Mouse (Mus musculus) kidney, adult 8-10 months (tissue): Measurements from ENCODE around the gene Tcap.

Source experiments
- DNase-seq, 2 experiments: peaks; one replicate each; pipeline ENCODE4 v3.0.0; 2022

The Tcap gene

DNA sequence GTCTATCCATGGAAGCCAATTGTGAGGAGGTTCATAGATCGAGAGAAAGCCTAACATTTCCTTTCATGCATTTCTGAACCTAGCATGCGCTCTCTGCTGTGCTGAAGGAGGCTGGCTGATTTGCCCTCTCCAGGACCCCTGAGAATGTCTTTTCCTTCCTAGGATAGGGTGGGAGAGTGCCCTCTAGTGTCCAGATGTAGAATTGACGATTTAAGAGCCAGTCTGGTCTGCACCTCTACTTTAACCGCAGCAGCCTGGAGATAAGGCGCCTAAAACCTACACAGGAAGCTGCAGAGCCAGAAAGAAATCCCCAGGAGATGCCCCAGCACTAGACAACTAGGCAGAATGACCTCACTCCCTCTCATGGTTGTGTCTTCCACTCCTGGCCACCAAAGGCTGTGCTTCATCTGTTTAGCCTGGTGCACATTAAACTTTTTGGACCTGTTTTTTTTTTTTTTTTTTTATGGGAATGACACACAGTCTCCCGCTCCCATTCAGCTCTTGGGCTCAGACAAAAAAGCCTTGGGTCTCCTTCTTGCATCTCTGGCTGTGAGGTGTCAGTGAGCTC is 27.8 kb upstream of the Tcap start:
- peak; percentile 60 to 61 for DNase-seq

GRCm38 (mm10) chr11:98356625-98357394 is 26.8 kb upstream of the Tcap start:
- DNase-seq = no peak

DNA sequence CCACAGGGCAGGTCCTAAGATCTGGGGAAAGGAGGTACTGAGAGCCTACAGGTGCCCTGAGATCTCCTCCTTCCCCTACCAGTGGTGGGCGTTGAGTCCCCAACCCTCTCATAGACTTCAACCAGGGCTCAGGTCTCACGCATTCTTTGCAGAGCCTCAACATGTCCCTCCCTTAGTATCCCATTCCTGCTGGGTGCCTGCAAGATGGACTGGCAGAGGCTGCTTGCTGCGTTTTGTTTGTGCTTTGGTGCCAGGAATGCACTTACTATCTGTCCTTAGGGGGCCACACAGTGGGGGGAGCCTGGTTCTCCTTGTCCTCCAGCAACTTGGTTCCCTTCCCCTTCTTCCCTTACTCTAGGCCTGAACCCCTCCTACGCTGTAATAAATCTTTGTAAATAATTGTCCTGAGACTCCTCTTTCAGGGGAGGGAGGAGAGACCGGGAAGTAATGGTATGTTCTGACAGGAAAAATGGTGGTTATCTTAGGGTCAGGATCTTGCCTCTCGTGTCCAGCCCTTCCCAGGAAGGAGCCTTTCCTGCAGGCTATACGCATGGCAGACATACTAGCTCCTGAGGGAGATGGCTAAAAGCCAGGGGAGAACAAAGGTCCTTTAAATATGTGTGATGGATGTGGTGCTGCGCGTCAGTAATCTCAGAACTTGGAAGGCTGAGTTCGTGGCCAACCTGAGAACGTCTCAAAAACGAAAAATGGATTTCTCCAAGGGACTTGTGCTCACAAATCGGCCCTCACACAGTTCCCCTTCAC is 26.0 kb upstream of the Tcap start:
- DNase-seq = no peak

DNA sequence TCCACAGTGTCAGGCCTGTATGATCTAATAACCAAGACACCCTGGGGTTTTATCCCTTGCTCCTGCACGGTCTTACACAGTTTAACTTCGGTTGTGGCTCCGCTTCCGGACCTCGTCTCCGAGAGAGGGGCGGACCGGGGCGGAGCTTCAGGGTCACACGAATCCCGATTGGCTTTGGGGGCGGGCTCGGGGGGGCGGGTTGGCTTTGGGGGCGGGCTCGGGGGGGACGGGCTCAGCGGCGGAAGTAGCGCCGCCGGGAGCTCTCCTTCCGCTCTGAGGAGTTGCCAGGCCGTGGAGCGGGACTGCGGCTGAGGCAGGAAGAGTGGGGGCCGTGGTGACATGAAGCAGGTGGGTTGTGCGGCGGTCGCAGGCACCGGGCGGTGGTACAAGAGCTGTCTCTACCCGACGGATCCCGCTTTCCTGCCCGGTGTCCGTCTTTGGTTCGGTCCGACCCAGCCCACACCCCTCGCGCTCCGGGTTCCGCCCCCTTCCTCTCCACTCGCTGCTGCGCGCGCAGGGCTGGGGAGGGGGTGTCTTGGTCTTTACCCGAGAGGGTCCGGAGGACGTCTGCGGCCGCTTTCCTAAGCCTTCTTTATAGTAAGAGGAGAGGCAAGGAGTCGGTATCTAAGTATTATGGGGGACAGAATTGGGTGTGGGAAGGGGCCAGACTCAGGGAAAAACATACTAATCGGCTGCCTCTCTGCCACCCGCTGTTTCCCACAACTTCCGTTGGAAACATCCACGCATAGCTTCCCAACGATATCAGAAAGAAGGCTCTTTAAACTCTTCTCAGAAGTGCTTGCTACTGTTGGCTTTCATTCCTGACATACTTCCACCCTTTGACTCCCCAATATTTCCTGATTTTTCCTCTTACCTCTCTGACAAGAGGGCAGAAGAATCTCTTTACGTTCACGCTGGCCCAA is 25.2 kb upstream of the Tcap start, which contains the start of gene Stard3:
Gene Stard3, plus strand, starts transcription at position 208 of the 923 bp plus-strand sequence.
- DNase-seq = peak; percentile 90 to 92

DNA sequence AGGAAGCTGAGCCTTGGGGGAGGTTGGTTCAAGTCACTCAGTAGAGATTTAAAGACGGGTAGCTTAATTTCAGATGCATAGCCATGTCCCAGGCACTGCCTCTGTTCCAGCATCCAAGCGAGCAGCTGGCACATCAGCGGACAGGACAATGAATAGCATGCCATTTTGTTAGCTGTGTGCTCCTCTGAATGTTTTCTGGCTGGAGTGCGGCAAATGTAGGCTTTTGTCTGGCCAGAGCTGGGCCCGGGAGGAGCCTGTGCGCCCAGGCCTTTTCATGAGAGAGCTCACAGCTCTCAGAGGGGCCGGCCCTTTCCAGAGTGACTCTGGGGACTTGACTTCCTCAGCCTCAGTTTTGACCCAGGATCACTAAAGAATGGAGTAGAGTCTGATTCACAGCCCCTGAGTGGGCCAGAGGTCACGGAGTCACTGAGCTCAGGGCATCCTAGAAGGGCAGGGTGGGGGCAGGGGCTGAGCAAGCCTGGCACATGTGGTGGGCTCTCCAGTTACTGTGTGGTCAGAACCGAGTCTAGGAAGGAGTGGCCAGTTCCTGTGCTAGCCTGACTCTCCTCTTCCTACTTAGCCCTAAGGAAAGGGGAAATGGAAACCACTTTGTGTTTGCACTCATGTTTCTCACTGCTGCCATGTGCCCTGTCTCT is 22.6 kb upstream of the Tcap start:
- no peak for DNase-seq

DNA sequence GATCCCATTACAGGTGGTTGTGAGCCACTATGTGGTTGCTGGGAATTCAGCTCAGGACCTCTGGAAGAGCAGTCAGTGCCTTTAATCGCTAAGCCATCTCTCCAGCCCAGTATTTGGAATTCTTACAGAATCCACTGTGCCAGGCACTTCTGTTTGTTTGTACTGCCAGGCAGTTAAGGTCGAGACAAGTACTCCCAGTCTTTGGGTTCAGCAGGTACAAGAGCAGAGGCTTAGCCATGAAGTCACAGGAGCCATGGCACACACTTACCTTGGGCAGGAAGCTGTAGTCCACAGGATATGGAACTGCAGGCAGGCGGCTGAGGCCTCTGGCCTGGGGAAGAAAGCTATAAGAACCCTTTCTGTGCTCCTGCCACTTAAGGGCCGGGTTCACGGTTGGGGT is 19.8 kb upstream of the Tcap start:
- no peak for DNase-seq

- no peak for DNase-seq
Measured at GRCm38 (mm10) chr11:98364410-98364809, 19.2 kb upstream of the Tcap start.

- DNase-seq = no peak
Measured at GRCm38 (mm10) chr11:98366290-98366689, 17.3 kb upstream of the Tcap start.

- no peak for DNase-seq
Measured at GRCm38 (mm10) chr11:98367171-98367862, 16.3 kb upstream of the Tcap start.

DNA sequence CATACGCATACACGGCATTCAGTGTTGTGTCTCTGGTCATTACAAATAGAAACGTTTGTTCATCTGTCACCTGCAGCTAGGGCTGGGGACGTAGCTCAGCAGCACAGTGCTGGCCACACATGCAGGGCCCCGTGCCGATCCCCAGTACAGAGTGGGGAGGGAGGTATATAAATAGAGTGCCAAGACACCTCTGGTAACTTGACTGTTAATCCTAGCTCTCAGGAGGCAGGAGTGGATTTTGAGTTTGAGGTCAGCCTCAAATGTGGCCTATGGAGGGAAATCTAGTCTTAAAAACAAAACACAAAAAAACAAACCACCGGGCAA is 15.8 kb upstream of the Tcap start:
- DNase-seq = no peak

GRCm38 (mm10) chr11:98369337-98369736 is 14.3 kb upstream of the Tcap start:
- DNase-seq = no peak

DNA sequence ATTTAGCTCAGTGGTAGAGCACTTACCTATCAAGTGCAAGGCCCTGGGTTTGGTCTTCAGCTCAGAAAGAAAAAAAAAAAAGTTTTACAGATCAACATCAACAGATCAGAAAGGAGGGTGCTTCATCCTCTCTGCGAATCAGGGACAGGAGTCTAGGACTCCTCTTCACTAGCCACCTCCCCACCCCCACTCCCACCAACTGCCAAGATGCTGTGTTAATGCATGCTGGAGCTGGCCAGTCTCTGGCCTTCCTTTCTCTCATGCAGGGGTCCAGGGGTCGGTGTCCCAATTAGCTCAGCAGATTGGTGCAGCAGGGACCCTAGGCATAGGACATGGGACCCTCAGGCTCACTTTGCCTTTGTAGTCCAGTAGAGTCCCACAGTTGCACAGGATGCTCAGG is 13.0 kb upstream of the Tcap start:
- no peak for DNase-seq

- no peak for DNase-seq
Measured at GRCm38 (mm10) chr11:98371556-98372240, 11.9 kb upstream of the Tcap start.

- peak; percentile 40 to 56 for DNase-seq
Measured at GRCm38 (mm10) chr11:98372406-98372805, 11.2 kb upstream of the Tcap start.

DNA sequence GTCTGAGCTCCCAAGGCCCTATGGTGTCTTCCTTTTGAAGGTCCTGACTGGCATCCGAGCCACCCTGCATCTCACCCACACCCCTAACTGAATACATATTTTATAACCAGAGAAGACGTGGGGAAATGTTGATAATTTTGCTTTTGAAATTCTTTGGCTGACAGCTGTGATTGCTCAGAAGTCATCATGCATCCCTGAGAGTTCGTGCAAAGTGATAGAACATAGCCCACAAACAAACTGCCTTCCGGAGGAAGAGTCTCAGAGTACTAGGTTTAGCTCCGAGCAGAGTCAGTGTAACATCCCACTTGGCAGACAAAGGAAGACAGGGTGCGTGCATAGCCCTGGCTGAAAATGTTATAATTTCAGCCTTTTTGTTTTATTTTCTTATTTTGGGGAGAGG is 10.4 kb upstream of the Tcap start:
- DNase-seq = no peak

- DNase-seq = no peak
Measured at GRCm38 (mm10) chr11:98374266-98374665, 9.3 kb upstream of the Tcap start.

DNA sequence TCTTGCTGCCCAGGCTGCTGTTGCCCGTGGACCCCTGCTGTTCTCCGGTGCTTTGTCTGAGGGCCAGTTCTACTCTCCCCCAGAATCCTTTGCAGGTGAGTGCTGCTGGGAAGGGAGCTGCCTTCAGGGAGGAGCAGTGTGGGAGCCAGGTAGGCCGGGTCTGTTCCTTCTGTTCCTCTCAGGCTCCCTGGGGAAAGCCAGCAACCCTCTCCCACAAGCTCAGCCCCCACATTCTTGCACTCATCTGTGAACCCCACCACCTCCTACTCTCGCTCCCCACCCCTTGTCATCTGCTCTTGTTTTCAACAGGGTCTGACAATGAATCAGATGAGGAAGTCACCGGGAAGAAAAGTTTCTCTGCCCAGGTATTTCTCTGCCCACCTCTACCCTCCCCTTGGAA is 6.9 kb upstream of the Tcap start:
- no peak for DNase-seq

DNA sequence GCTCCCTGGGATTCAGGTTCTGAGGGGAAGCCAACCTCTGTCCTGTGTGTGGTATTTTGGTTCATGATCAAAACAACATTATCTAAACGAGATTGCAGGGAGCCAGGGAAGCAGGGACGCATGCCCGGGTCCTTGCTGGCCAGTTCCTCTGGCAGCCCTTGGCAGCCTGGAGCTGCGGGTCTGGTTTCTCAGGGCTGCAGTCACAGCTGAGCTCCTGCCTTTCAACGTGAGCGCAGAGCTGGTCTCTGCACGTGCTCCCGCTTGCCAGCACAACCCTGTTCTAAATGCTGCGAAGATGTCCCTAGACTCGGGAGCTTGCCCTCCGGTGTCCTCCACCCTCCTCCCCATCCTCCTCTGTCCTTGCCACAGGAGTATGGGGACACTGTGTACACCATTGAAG is 5.8 kb upstream of the Tcap start:
- no peak for DNase-seq

DNA sequence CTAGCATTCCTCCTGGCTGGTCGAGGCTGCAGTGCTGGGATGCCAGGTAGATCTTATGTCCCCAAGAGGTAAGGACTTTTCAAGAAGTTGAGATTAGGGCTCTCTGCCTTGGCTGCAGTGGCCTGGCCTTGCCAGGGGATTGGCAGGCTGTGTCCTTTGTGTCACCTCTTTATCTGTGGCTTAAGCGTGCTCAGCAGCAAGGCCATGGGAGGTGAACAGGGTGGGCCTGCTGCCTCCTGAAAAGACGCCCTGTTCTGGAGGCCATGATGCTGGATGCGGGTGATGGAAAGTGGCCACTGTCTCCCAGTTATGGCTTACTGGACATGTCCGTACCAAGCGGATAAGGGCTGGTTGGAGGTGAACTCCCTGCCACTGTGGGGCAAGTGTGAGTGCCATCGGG is 4.2 kb upstream of the Tcap start:
- DNase-seq = no peak

DNA sequence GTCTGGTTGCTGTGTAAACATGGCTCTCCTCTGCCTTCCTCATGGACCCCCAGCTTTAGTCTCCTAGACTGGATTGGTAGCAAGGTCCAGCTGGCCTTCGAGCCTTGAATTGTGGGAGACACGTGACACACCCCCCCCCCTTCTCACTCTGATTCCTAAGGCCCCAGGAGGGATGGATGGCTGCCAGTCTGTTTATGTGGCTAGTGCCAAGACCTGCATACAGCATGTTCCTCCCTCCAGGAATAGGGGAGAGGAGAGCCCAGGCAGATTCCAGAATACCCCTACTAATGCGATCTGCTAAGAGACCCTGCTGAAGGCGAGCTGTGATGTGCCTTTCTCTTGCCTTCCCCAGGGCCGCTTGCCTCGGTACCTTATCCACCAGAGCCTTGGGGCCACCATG is 3.5 kb upstream of the Tcap start:
- peak in 1 of 2 experiments; percentile 50 for DNase-seq

DNA sequence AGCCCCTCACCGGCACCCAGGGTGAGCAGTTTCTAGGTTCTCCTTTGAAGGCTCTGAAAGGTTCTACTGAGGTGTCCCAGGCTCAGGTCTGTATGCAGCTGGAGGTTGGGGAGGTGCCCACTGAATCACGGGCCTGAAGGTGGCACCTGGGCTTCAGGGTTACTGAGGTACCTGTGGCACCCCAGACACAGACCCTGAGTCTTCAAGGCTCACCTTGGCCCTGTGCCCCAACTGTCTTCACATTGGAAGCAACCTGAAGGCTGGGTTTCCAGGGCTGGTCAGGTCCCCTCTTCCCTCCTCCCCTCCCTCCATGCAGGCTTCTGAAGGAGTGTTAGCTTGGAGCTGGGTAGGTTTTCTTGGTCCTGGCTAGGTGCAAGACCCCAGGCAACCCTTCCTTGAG is 2.0 kb upstream of the Tcap start:
- DNase-seq = no peak
